Mouse (Mus musculus) adrenal gland, adult 8-10 months (tissue): ENCODE results near the gene Col27a1. TPM values are rescaled to one million over a fixed set of nuclear protein-coding genes. Genes with fewer than 3 reads are reported as not detected.
A peak's percentile ranks its signal among the peaks of the same experiment; 100 is the strongest.

Experiments
- DNase-seq: peaks from one replicate; pipeline ENCODE4 v3.0.0; 2022
- total RNA-seq, 4 experiments: library from RNA; stranded (reverse); gene quantifications; 2 replicates each; pipeline ENCODE4 v1.2.4; 2022

The Col27a1 gene
- total RNA-seq, 4 experiments from 2014 or later, result 9.8 to 32.3 (median 22.5) TPM

DNA sequence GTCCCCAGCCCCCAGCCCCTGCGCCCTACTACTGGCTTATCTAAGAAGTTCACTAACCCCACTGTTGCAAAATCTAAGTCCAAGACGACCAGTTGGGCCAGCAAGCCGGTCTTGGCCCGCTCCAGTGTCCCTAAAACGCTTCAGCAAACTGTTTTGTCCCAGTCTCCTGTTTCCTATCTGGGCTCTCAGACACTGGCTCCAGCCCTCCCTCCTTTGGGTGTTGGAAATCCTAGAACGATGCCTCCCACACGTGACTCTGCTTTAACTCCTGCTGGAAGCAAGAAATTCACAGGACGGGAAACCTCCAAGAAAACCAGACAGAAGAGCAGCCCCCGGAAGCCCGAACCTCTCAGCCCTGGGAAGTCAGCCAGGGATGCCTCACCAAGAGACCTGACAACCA lies 11.6 kb downstream of the Col27a1 start:
- DNase-seq, result no peak

- DNase-seq, result no peak
Observed at GRCm38 (mm10) chr4:63226164-63226882, 12.5 kb downstream of the Col27a1 start.

DNA sequence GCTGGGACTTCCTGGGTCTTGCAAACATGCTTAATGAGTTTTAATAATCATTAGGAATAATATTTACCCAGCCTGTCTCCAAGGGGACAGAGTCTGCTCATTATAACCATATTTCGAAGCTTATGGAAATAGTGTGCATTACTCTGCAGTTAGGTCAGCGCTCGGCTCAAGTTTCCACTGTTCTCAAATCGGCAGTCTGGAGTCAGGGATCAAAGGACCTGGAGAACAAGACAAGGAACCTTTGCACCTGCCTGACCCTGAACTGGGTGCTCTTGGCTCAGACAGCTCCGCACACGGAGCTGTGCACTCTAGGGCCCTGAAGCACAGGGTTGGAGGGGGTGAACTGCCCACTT lies 13.1 kb downstream of the Col27a1 start:
- no peak for DNase-seq

GRCm38 (mm10) chr4:63228943-63229342 lies 15.1 kb downstream of the Col27a1 start:
- peak; percentile 51 for DNase-seq

GRCm38 (mm10) chr4:63229991-63230581 lies 16.3 kb downstream of the Col27a1 start:
- no peak for DNase-seq

GRCm38 (mm10) chr4:63231121-63231520 lies 17.3 kb downstream of the Col27a1 start:
- DNase-seq, result peak; percentile 76

DNA sequence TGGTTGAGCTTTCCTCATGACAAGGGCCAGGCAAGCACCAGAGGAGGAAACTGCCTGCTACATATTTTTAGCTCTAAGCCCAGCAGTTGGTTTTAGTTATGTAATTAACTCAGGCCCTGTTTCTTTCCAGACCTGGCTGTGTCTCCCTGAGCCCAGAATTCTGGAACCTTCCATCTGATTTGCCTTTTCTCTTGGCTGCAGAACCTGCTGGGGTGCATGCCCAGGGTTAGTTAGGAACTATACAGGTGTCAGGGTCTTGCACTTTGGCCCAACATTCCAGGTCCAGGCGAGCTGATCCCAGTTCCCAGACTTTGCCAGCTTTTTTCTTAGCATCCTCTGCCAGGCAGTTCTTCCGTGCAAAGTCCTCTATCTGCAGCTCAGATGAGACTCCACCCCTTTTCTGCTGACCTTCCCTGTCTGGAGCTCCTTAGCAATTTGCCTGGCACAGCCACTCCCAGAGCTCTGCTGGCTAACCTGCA lies 18.8 kb downstream of the Col27a1 start:
- no peak for DNase-seq

- peak; percentile 41 for DNase-seq
Observed at GRCm38 (mm10) chr4:63233557-63234452, 20.0 kb downstream of the Col27a1 start.

- DNase-seq, result no peak
Observed at GRCm38 (mm10) chr4:63234852-63235251, 21.0 kb downstream of the Col27a1 start.

GRCm38 (mm10) chr4:63236235-63236634 lies 22.4 kb downstream of the Col27a1 start:
- DNase-seq, result no peak

DNA sequence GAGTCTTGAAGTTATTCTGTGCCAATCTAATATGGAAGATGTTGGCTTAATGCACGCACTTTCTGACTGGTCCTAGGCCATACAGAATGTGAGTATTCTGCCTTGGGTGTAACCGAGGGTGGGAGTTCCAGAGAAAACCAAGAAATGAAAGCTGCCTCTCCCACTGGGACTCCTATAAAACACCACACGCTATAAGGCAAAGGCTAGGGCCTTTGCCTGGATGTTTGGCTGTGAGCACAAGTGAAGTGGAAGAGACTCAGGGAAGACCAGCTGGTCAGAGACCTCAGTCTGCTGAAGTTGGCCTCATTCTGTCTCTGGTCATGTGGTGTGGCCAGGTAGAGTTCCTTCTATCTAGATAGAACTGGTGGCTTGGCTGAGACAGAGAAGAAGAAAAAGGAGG lies 23.4 kb downstream of the Col27a1 start:
- no peak for DNase-seq

- no peak for DNase-seq
Observed at GRCm38 (mm10) chr4:63238141-63238540, 24.3 kb downstream of the Col27a1 start.

GRCm38 (mm10) chr4:63238722-63239121 lies 24.9 kb downstream of the Col27a1 start:
- DNase-seq, result no peak

GRCm38 (mm10) chr4:63241031-63241430 lies 27.2 kb downstream of the Col27a1 start:
- DNase-seq, result no peak

DNA sequence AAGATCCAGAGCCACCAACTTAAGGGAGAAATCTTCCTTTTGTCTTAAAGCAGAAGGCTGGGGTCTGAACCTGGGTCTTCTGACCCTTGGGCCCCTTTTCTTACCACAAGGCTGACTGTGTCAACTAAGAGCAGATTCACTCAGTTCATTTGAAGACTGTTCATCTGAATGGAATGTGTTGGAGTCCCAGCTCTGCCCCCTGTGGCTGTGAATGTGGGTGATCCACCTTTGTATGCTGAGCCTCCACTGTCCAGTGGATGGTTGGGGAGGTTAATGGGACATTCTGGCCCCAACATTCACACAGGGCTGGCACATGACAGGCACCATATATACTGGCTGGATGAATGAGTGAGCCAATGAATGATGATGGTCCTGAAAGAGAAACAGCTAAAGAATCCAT lies 34.2 kb downstream of the Col27a1 start:
- DNase-seq, result no peak

GRCm38 (mm10) chr4:63248951-63249350 lies 35.1 kb downstream of the Col27a1 start:
- DNase-seq, result peak; percentile 49

GRCm38 (mm10) chr4:63251760-63252159 lies 38.0 kb downstream of the Col27a1 start:
- no peak for DNase-seq

- no peak for DNase-seq
Observed at GRCm38 (mm10) chr4:63253716-63254115, 39.9 kb downstream of the Col27a1 start.

- no peak for DNase-seq
Observed at GRCm38 (mm10) chr4:63254151-63254550, 40.3 kb downstream of the Col27a1 start.

DNA sequence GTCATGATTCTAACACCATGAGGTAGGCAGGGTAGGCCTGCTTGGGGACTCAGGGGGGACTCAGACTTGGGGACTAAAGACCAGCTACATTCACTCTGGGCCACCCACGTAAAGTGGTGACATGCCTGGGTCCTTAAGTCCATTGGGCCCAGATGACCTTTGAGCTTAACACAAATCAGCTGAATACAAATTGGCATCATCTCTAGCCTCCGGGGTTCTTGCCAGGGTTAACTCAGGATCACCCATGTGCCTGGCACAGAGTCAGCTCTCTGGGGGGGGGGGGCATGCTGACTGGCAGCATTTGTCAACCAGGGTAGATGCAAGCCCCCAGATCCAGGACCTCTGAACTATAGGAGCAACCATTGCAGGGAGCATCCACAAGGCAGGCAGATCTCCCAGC lies 42.6 kb downstream of the Col27a1 start:
- DNase-seq, result no peak

DNA sequence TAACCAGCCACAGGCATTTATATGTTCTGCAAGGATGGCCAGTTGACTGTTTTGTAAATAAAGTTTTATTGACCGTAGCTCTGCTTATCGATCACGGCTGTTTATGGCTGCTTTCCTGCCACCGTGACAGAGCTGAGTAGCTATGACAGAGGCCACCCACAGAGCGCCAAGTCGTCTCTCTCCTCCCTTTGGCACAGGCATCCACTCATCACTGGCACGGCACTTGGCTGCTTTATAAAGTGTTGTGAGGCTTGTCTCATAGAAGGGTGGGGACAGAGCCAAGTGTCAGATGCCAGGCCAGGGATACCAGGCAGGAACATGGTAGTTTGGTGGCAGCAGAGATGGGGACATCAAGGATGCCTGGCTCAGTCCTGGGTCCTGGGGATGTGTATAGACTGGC lies 43.5 kb downstream of the Col27a1 start:
- DNase-seq, result no peak

- DNase-seq, result no peak
Observed at GRCm38 (mm10) chr4:63258096-63258495, 44.3 kb downstream of the Col27a1 start.

GRCm38 (mm10) chr4:63259066-63259465 lies 45.3 kb downstream of the Col27a1 start:
- no peak for DNase-seq
